Mouse (Mus musculus): ENCODE data around the gene Tcstv1. TPM values are rescaled to one million over a fixed set of nuclear protein-coding genes. Genes with fewer than 3 reads are reported as not detected.
"Not testable (repeated sequence)": the region's sequence is repeated elsewhere in the genome, so short reads cannot be mapped to it uniquely, and the experiment has no call there.

Tcstv1 gene
- total RNA-seq, 1 experiment, result 0.89 TPM

DNA sequence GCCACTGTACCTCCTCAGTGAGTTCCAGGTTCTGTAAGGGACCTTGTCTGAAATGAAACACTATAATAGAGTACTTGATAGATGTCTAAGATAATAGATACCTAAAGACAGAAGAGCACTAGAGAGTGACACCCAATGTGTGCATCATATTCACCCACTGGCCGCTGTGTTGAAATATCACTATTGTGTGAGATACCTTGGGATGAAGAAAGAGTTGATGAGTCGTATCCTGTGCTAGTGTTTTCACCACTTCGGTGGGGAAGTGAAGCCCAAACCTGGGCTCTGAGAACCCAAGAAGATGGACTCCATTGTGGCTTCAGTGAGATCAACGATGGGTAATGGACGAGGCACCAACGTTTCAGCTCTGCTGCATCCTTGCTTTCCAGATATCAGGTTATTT is 32.2 kb downstream of the Tcstv1 start:
- H3K4me3 ChIP-seq (ENCODE audit: insufficient read depth in 1 of 2, low read depth in 1 of 2, low read length in 2 of 2, poor library complexity in 1 of 2, severe bottlenecking in 1 of 2); in situ Hi-C loops (cut with MboI; ENCODE audit: low sequenced_read_pairs in 2 of 2, unreplicated experiment in 2 of 2); DNase-seq (ENCODE audit: low read depth, low spot score); H3K27ac ChIP-seq (ENCODE audit: insufficient read depth, low read depth, low read length, poor library complexity, severe bottlenecking); H3K4me1 ChIP-seq (ENCODE audit: control insufficient read depth in 2 of 2, insufficient read depth in 2 of 2, low read length in 2 of 2, poor library complexity in 1 of 2); H3K9ac ChIP-seq (ENCODE audit: insufficient read depth, low read depth, low read length, poor library complexity, severe bottlenecking); H3K9me3 ChIP-seq (ENCODE audit: control insufficient read depth, insufficient read depth, low read depth, low read length); H3K36me3 ChIP-seq (ENCODE audit: control insufficient read depth, insufficient read depth, low read length, poor library complexity, severe bottlenecking): not testable (repeated sequence)

Other genes starting within 250 kb of the Tcstv1 start
- 43.0 and 58.6 TPM in 2 replicates for gene Hmgcs1, start 204.4 kb downstream of the Tcstv1 start, total RNA-seq (2012; rRNA removed)
- gene Nim1k, start 138.9 kb downstream of the Tcstv1 start, total RNA-seq (2012; rRNA removed), result 0.22 and 0.42 TPM in 2 replicates
- 27.5 and 31.0 TPM in 2 replicates for gene Zfp131, start 103.9 kb downstream of the Tcstv1 start, total RNA-seq (2012; rRNA removed)
- gene AF067063, start 64.6 kb downstream of the Tcstv1 start, total RNA-seq (2012; rRNA removed), result 1.5 and 2.5 TPM in 2 replicates
- 7.9 and 8.7 TPM in 2 replicates for gene D13Ertd608e, start 58.8 kb downstream of the Tcstv1 start, total RNA-seq (2012; rRNA removed)
- 158 and 220 TPM in 2 replicates for gene Gm21761, start 34.5 kb upstream of the Tcstv1 start, total RNA-seq (2012; rRNA removed)
- 7.9 and 14.1 TPM in 2 replicates for gene B020031M17Rik, start 56.0 kb upstream of the Tcstv1 start, total RNA-seq (2012; rRNA removed)
- not detected in 2 replicates for gene Gm36079, start 132.2 kb upstream of the Tcstv1 start, total RNA-seq (2012; rRNA removed)
- gene Gm21188, start 157.4 kb upstream of the Tcstv1 start, total RNA-seq (2012; rRNA removed), result not detected in 2 replicates
- 46.3 and 59.5 TPM in 2 replicates for gene Gm20767, start 245.5 kb upstream of the Tcstv1 start, total RNA-seq (2012; rRNA removed)